Mouse (Mus musculus): ENCODE measurements around the gene Syngap1. TPM values are rescaled to one million over a fixed set of nuclear protein-coding genes. Genes with fewer than 3 reads are reported as not detected.

The Syngap1 gene
- polyA plus RNA-seq, 1 experiment from 2014 or later = 1.5 TPM

- Histone ChIP-seq H3K27ac (replicated peaks) (no peak overlapping the region), H3K4me3 (no peak overlapping the region), H3K4me1 (no peaks in the 10 kb centered on the region), H3K27me3 (ENCODE audit: low read depth, poor library complexity, severe bottlenecking) (no peaks in the 10 kb centered on the region), H3K36me3 (peaks cover 6% of the 10 kb centered on the region), H3K9me3 (replicated peaks) (no peaks in the 10 kb centered on the region)
- DNase-seq (ENCODE audit: low spot score) = no peak
- WGBS = 92% methylated on average over 10 of the region's 10 CpGs
Observed at GRCm38 (mm10) chr17:26985503-26986179, 44.6 kb downstream of the Syngap1 start.

DNA sequence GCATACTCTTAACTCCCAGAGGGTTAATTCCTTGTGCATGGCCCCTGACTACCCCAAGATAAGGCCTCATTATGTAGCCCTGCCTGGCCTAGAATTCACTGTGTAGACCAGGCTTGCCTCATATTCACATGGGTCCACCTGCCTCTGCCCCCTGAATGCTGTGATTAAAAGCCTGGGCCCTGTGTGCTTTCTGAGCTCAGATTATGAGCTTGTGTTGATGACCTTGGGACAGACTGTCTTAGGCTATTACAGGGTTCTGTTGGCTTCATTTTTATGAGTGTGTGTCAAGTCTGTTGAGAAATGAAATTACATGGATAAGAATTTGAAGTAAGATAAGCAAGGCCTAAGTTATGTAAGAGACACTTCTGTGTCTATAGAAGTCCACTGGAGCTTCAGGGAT lies 49.5 kb downstream of the Syngap1 start:
- DNase-seq (ENCODE audit: low spot score) = no peak
- no peaks in the 10 kb centered on the region for H3K27me3 ChIP-seq (ENCODE audit: low read depth, poor library complexity, severe bottlenecking)
- H3K4me3 ChIP-seq = no peak overlapping the region
- H3K27ac ChIP-seq (replicated peaks) = no peak overlapping the region
- H3K9me3 ChIP-seq (replicated peaks) = no peaks in the 10 kb centered on the region
- H3K4me1 ChIP-seq = no peaks in the 10 kb centered on the region
- no peaks in the 10 kb centered on the region for H3K36me3 ChIP-seq

- H3K4me1 ChIP-seq = no peaks in the 10 kb centered on the region
- no peak overlapping the region for H3K4me3 ChIP-seq
- no peak for DNase-seq (ENCODE audit: low spot score)
- WGBS = 89% methylated on average over 14 of the region's 14 CpGs
- H3K36me3 ChIP-seq = no peaks in the 10 kb centered on the region
- no peaks in the 10 kb centered on the region for H3K27me3 ChIP-seq (ENCODE audit: low read depth, poor library complexity, severe bottlenecking)
- H3K27ac ChIP-seq (replicated peaks) = no peak overlapping the region
- H3K9me3 ChIP-seq (replicated peaks) = no peaks in the 10 kb centered on the region
Observed at GRCm38 (mm10) chr17:26994410-26994809, 53.4 kb downstream of the Syngap1 start.

DNA sequence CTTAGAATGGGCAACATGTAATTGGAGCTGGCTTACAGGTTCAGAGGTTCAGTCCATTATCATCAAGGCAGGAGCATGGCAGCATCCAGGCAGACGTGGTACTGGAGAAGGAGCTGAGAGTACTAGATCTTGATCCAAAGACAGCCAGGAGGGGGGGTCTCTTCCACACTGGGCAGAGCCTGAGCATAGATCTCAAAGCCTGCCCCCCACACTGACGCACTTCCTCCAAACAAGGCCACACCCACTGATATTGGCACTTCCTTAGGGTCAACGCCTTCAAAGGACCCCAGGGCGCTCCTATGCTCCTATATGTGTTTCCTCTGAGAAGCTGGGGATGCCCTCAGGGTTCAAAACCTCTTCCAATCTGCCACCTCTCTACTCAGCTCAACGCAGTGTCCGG lies 54.0 kb downstream of the Syngap1 start:
- DNase-seq (ENCODE audit: low spot score) = no peak
- Histone ChIP-seq H3K4me3 (no peak overlapping the region), H3K36me3 (no peaks in the 10 kb centered on the region), H3K27ac (replicated peaks) (no peak overlapping the region), H3K9me3 (replicated peaks) (no peaks in the 10 kb centered on the region), H3K27me3 (ENCODE audit: low read depth, poor library complexity, severe bottlenecking) (no peaks in the 10 kb centered on the region), H3K4me1 (no peaks in the 10 kb centered on the region)
- WGBS = 88% methylated on average over 6 of the region's 6 CpGs

- H3K27ac ChIP-seq (replicated peaks) = no peak overlapping the region
- H3K4me1 ChIP-seq = no peaks in the 10 kb centered on the region
- H3K36me3 ChIP-seq = no peaks in the 10 kb centered on the region
- DNase-seq (ENCODE audit: low spot score) = no peak
- H3K4me3 ChIP-seq = no peak overlapping the region
- no peaks in the 10 kb centered on the region for H3K9me3 ChIP-seq (replicated peaks)
- 83% methylated on average over 8 of the region's 8 CpGs for WGBS
- no peaks in the 10 kb centered on the region for H3K27me3 ChIP-seq (ENCODE audit: low read depth, poor library complexity, severe bottlenecking)
Observed at GRCm38 (mm10) chr17:26995562-26995961, 54.5 kb downstream of the Syngap1 start.

DNA sequence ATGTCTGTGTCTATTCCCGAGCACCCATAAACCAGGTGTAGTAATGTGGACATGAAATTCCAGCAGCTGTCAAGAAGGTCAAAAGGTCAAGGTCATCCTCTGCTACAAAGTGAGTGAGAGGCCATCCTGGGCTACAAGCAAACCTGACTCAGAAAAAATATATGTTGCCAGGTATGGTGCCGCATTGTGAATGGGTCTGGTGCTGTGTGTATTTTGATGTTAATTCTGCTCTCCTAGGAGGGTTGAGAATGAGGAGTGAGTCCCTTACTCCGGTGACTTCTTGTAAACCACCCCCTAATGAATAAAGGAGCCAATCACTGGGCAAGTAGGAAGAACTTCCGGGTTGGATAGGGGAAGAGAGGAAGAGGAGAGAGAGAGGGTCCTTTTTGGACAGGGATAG lies 56.6 kb downstream of the Syngap1 start:
- Histone ChIP-seq H3K27me3 (ENCODE audit: low read depth, poor library complexity, severe bottlenecking) (no peaks in the 10 kb centered on the region), H3K36me3 (no peaks in the 10 kb centered on the region), H3K4me3 (no peak overlapping the region), H3K4me1 (no peaks in the 10 kb centered on the region), H3K27ac (replicated peaks) (no peak overlapping the region), H3K9me3 (replicated peaks) (no peaks in the 10 kb centered on the region)
- WGBS = 87% methylated on average over 4 of the region's 4 CpGs
- no peak for DNase-seq (ENCODE audit: low spot score)

GRCm38 (mm10) chr17:26998283-26998682 lies 57.2 kb downstream of the Syngap1 start:
- no peaks in the 10 kb centered on the region for H3K27me3 ChIP-seq (ENCODE audit: low read depth, poor library complexity, severe bottlenecking)
- no peak overlapping the region for H3K27ac ChIP-seq (replicated peaks)

DNA sequence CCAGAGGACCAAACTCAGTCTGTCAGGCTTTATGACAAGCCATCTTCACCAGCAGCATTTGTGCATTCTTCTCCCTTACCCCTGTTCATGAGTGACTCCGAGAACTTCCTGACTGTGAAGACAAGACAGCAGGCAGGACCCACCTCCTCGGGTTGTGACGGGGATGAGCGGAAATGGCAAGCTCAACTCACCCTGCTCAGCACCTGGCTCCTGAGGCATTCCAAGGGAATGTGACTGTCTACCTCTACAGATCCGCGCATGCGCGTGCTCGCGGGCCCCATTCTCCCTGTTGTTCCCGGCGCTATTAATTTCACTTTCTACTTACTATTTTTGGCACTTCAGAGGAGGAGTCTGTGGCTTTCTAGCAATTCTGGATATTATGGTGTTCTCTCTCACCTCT lies 58.9 kb downstream of the Syngap1 start:
- Histone ChIP-seq H3K27ac (replicated peaks) (no peak overlapping the region), H3K27me3 (ENCODE audit: low read depth, poor library complexity, severe bottlenecking) (no peaks in the 10 kb centered on the region), H3K4me3 (no peak overlapping the region), H3K9me3 (replicated peaks) (no peaks in the 10 kb centered on the region), H3K4me1 (no peaks in the 10 kb centered on the region), H3K36me3 (no peaks in the 10 kb centered on the region)
- WGBS = 88% methylated on average over 12 of the region's 12 CpGs
- DNase-seq (ENCODE audit: low spot score) = no peak

More at GRCm38 (mm10) chr17:26998283-26998682, 57.2 kb downstream of the Syngap1 start:
- DNase-seq (ENCODE audit: low spot score) = no peak
- Histone ChIP-seq H3K9me3 (replicated peaks) (no peaks in the 10 kb centered on the region), H3K4me1 (no peaks in the 10 kb centered on the region), H3K4me3 (no peak overlapping the region), H3K36me3 (no peaks in the 10 kb centered on the region)
- WGBS = 90% methylated on average over 15 of the region's 15 CpGs

DNA sequence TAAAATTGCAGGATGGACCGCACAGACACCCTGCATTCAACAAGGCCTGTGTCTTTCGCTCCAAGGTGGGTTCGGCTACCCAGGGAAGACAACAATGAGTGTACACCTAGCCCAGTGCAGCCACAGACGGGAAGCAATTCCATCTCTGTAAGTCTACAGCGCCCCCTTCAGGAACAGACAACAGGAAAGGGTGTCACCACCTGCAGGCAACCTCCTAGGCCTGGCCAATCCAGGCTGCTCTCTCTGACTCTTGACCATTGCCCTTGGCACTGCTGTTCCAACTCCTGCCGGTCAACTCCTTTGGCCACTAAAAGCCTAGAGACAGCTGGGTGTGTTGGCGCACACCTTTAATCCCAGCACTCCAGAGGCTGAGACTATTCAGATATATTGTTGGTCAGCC lies 60.1 kb downstream of the Syngap1 start:
- Histone ChIP-seq H3K36me3 (no peaks in the 10 kb centered on the region), H3K27ac (replicated peaks) (no peak overlapping the region), H3K27me3 (ENCODE audit: low read depth, poor library complexity, severe bottlenecking) (no peaks in the 10 kb centered on the region), H3K9me3 (replicated peaks) (no peaks in the 10 kb centered on the region), H3K4me1 (no peaks in the 10 kb centered on the region), H3K4me3 (no peak overlapping the region)
- DNase-seq (ENCODE audit: low spot score) = no peak
- WGBS = 75% methylated on average over 7 of the region's 7 CpGs

- WGBS = 39% methylated on average over 6 of the region's 6 CpGs
- peak; percentile 40 for DNase-seq (ENCODE audit: low spot score)
- H3K9me3 ChIP-seq (replicated peaks) = no peaks in the 10 kb centered on the region
- H3K27me3 ChIP-seq (ENCODE audit: low read depth, poor library complexity, severe bottlenecking) = no peaks in the 10 kb centered on the region
- no peak overlapping the region for H3K27ac ChIP-seq (replicated peaks)
- no peaks in the 10 kb centered on the region for H3K4me1 ChIP-seq
- H3K4me3 ChIP-seq = no peak overlapping the region
- H3K36me3 ChIP-seq = no peaks in the 10 kb centered on the region
Observed at GRCm38 (mm10) chr17:27001889-27002288, 60.8 kb downstream of the Syngap1 start.

DNA sequence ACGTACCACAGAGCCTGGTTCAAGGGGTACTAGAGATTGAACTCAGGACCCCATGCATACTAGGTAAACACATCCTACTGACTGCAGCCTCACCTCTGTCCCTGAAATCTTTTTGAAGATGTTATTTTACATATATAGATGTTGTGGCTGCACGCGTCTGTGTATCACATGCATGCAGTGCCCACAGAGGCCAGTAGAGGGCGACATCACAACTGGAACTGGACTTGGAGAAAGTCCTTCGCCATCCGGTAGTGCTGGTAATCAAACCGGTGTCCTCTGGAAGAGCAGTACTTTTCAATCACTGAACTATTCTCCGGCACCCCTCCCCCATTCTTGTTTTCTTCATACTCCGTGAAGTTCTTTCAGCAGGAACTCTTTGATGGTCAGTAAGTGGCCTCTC lies 63.4 kb downstream of the Syngap1 start:
- WGBS = 36% methylated on average over 9 of the region's 9 CpGs
- no peaks in the 10 kb centered on the region for H3K36me3 ChIP-seq
- DNase-seq (ENCODE audit: low spot score) = peak; percentile 62
- H3K4me1 ChIP-seq = no peaks in the 10 kb centered on the region
- no peak overlapping the region for H3K4me3 ChIP-seq
- no peak overlapping the region for H3K27ac ChIP-seq (replicated peaks)
- no peaks in the 10 kb centered on the region for H3K27me3 ChIP-seq (ENCODE audit: low read depth, poor library complexity, severe bottlenecking)
- H3K9me3 ChIP-seq (replicated peaks) = no peaks in the 10 kb centered on the region

DNA sequence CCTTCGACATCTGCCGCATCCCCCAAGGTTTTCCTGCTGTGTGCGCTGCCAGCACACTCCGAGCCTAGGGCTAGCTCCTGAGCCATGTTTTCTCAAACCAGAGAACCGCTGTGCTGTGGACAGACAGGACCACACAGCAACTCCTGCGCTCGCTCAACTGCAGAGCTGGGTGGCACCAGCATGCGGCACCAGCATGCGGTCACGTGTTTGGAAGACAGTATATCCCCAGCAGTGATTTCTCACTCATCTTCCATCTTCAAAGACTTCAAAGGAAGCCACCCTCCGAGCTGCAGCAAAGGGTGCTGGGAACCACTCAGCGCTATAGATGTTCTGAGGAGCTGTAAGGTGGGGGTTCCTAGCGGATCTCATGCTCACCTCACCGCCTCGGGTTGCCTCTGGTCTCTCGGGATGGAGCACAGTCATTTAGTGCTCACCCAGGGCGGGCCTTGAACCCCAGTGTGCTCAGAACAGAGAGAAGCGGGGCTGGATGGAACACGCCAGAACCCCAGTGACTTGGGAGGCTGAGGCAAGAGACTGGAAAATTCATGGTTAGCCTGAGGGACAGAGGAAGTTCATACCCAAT lies 63.9 kb downstream of the Syngap1 start:
- WGBS = 38% methylated on average over 19 of the region's 19 CpGs
- Histone ChIP-seq H3K27me3 (ENCODE audit: low read depth, poor library complexity, severe bottlenecking) (no peaks in the 10 kb centered on the region), H3K36me3 (no peaks in the 10 kb centered on the region), H3K9me3 (replicated peaks) (no peaks in the 10 kb centered on the region), H3K4me1 (no peaks in the 10 kb centered on the region), H3K27ac (replicated peaks) (no peak overlapping the region), H3K4me3 (no peak overlapping the region)
- no peak for DNase-seq (ENCODE audit: low spot score)

- 68% methylated on average over 11 of the region's 11 CpGs for WGBS
- Histone ChIP-seq H3K27me3 (ENCODE audit: low read depth, poor library complexity, severe bottlenecking) (no peaks in the 10 kb centered on the region), H3K4me3 (no peak overlapping the region), H3K4me1 (no peaks in the 10 kb centered on the region), H3K27ac (replicated peaks) (no peak overlapping the region), H3K36me3 (no peaks in the 10 kb centered on the region), H3K9me3 (replicated peaks) (no peaks in the 10 kb centered on the region)
- no peak for DNase-seq (ENCODE audit: low spot score)
Observed at GRCm38 (mm10) chr17:27005644-27006043, 64.6 kb downstream of the Syngap1 start.
